8 mouse cellular contexts compared by ENCODE assay signal in genomic region chr13:23760240-23760971, GRCm38 (mm10). TPM values are rescaled to one million over a fixed set of nuclear protein-coding genes. Genes with fewer than 3 reads are reported as not detected.
DNase-seq lines count a peak whose midpoint lies in the region; ATAC-seq and TF ChIP-seq lines count a peak whose summit lies in the region.

No protein-coding gene starts in this region.

- H3K79me2 ChIP-seq in heart, adult 2 months (replicated peaks; ENCODE audit: control insufficient read depth, insufficient read depth, low read length): no peaks in the 10 kb centered on the region

- no peak for TF ChIP-seq CTCF in heart, adult 2 months (IDR thresholded peaks at IDR 0.05)

- 5% methylated on average over 23 of the region's 27 CpGs for WGBS in heart, adult 2 months
- WGBS in hindbrain, embryonic 15.5 days: 2% methylated on average over 22 of the region's 27 CpGs
- 2% methylated on average over 22 of the region's 27 CpGs for WGBS in midbrain, embryonic 13.5 days

- H3K36me3 ChIP-seq in heart, adult 2 months (ENCODE audit: control insufficient read depth, insufficient read depth, low read length): peaks cover 2% of the 10 kb centered on the region
- no peaks in the 10 kb centered on the region for H3K36me3 ChIP-seq in hindbrain, embryonic 15.5 days
- H3K36me3 ChIP-seq in midbrain, embryonic 13.5 days: no peaks in the 10 kb centered on the region

- intact Hi-C loops in heart, adult 2 months (cut with DNase I): loop anchor here (5.0 to 10.0 kb wide), 2 partner anchors 338 to 396 kb away; partner anchors contain the start of genes Abt1 and Zfp322a
- intact Hi-C loops in heart, postnatal 36 days (cut with DNase I): loop anchor here (5.0 to 10.0 kb wide), 2 partner anchors 138 to 396 kb away; partner anchors contain the start of genes Hist1h1e, Hist1h2be and Zfp322a

- DNase-seq in heart, adult 2 months: no peak
- no peak for DNase-seq in heart, postnatal 36 days
- peak; percentile 94 for DNase-seq in 416B (ENCODE audit: low read depth)
- DNase-seq in c-Kit-negative CD71-positive TER-119-positive erythroid progenitor cells, embryonic 14.5 days (ENCODE audit: low read depth, low spot score): peak; percentile 50
- DNase-seq in urinary bladder, postnatal 25 days (ENCODE audit: low spot score): no peak

- TF ChIP-seq EP300 in heart, adult 2 months (IDR thresholded peaks at IDR 0.05; ENCODE audit: insufficient read depth, low read depth, low read length): no peak

- peak overlapping the region; percentile 56 for H3K4me3 ChIP-seq in heart, adult 2 months
- peak overlapping the region; percentile 56 for H3K4me3 ChIP-seq in hindbrain, embryonic 15.5 days
- H3K4me3 ChIP-seq in midbrain, embryonic 13.5 days (replicated peaks): peak overlapping the region; percentile 59

- peak overlapping the region; percentile 59 for H3K27ac ChIP-seq in heart, adult 2 months
- peak overlapping the region; percentile 87 for H3K27ac ChIP-seq in hindbrain, embryonic 15.5 days (replicated peaks)
- peak overlapping the region; percentile 84 for H3K27ac ChIP-seq in midbrain, embryonic 13.5 days

- ATAC-seq in hindbrain, embryonic 15.5 days (ENCODE audit: low FRiP score, low read depth): peak; percentile 21; the same call in 1 of the 2 replicates
- ATAC-seq in midbrain, embryonic 13.5 days: no peak
- ATAC-seq in monocyte, adult 5-6 weeks (replicated peaks; ENCODE audit: insufficient number of reproducible peaks, low FRiP score, low TSS enrichment, poor library complexity, severe bottlenecking): no peak

- peak overlapping the region; percentile 67; the same call in 1 of the 2 replicates for H3K9ac ChIP-seq in heart, adult 2 months (ENCODE audit: low read depth, low read length)
- peak overlapping the region; percentile 50 for H3K9ac ChIP-seq in hindbrain, embryonic 15.5 days
- H3K9ac ChIP-seq in midbrain, embryonic 13.5 days (replicated peaks): peak overlapping the region; percentile 66

- peak overlapping the region; percentile 87 for H3K4me2 ChIP-seq in hindbrain, embryonic 15.5 days
- peak overlapping the region; percentile 87 for H3K4me2 ChIP-seq in midbrain, embryonic 13.5 days (replicated peaks)

- no peaks in the 10 kb centered on the region for H3K27me3 ChIP-seq in heart, adult 2 months (ENCODE audit: control insufficient read depth, insufficient read depth, low read length)
- H3K27me3 ChIP-seq in hindbrain, embryonic 15.5 days: no peaks in the 10 kb centered on the region
- H3K27me3 ChIP-seq in midbrain, embryonic 13.5 days: no peaks in the 10 kb centered on the region

- H3K4me1 ChIP-seq in heart, adult 2 months (ENCODE audit: control insufficient read depth, insufficient read depth, low read length): peaks cover 1% of the 10 kb centered on the region
- H3K4me1 ChIP-seq in hindbrain, embryonic 15.5 days (replicated peaks): peaks cover 37% of the 10 kb centered on the region
- H3K4me1 ChIP-seq in midbrain, embryonic 13.5 days (replicated peaks): peaks cover 35% of the 10 kb centered on the region

- H3K9me3 ChIP-seq in hindbrain, embryonic 15.5 days: no peaks in the 10 kb centered on the region
- no peaks in the 10 kb centered on the region for H3K9me3 ChIP-seq in midbrain, embryonic 13.5 days

- TF ChIP-seq POLR2A in heart, adult 2 months (IDR thresholded peaks at IDR 0.05; ENCODE audit: insufficient read depth, low read depth, low read length): no peak

RNA-seq across cellular contexts. Expression of gene Hist1h4a, which starts 0.6 kb away (rescaled TPM):
- total RNA-seq in heart, adult 2 months (2021): 1 to 10 TPM; 6.2 to 7.2 TPM
- 0.47 TPM in 1 of 2 replicates, not detected in the other for polyA plus RNA-seq in heart, adult 2 months (2012; rRNA removed)
- 10 to 100 TPM; 12.3 to 13.8 TPM for total RNA-seq in heart, postnatal 36 days (2021)
- 0.32 and 0.51 TPM in 2 replicates for polyA plus RNA-seq in hindbrain, embryonic 15.5 days (2015; fragmentation: Nextera tagmentation; extraction: Ambion mirVana)
- polyA plus RNA-seq in midbrain, embryonic 13.5 days (2015; fragmentation: Nextera tagmentation; extraction: Ambion mirVana): 0.44 and 0.57 TPM in 2 replicates
- total RNA-seq in monocyte, adult 5-6 weeks (2017): 43.2 to 186 TPM (median 59.3 TPM) in 3 replicates

RNA-seq across cellular contexts. Expression of gene Hist1h3a, which starts 1.8 kb away (rescaled TPM):
- total RNA-seq in heart, adult 2 months (2021): 1 to 10 TPM; 5.1 to 8.9 TPM
- polyA plus RNA-seq in heart, adult 2 months (2012; rRNA removed): not detected in 2 replicates
- total RNA-seq in heart, postnatal 36 days (2021): 10 to 100 TPM; 16.6 to 17.0 TPM
- 0.35 and 2.4 TPM in 2 replicates for polyA plus RNA-seq in hindbrain, embryonic 15.5 days (2015; fragmentation: Nextera tagmentation; extraction: Ambion mirVana)
- polyA plus RNA-seq in midbrain, embryonic 13.5 days (2015; fragmentation: Nextera tagmentation; extraction: Ambion mirVana): 1.4 and 3.3 TPM in 2 replicates
- total RNA-seq in monocyte, adult 5-6 weeks (2017): 4.6 to 86.2 TPM (median 18.3 TPM) in 3 replicates

RNA-seq across cellular contexts. Expression of gene Hist1h1a, which starts 3.1 kb away (rescaled TPM):
- total RNA-seq in heart, adult 2 months (2021): 1 to 10 TPM; 2.0 to 3.4 TPM
- polyA plus RNA-seq in heart, adult 2 months (2012; rRNA removed): 0.21 and 0.26 TPM in 2 replicates
- 1 to 10 TPM; 7.5 to 8.2 TPM for total RNA-seq in heart, postnatal 36 days (2021)
- polyA plus RNA-seq in hindbrain, embryonic 15.5 days (2015; fragmentation: Nextera tagmentation; extraction: Ambion mirVana): 0.75 and 0.84 TPM in 2 replicates
- polyA plus RNA-seq in midbrain, embryonic 13.5 days (2015; fragmentation: Nextera tagmentation; extraction: Ambion mirVana): 1.6 and 2.2 TPM in 2 replicates
- total RNA-seq in monocyte, adult 5-6 weeks (2017): 55.4 to 86.3 TPM (median 64.8 TPM) in 3 replicates

RNA-seq across cellular contexts. Expression of gene Hist1h4b, which starts 3.6 kb away (rescaled TPM):
- total RNA-seq in heart, adult 2 months (2021): 10 to 100 TPM in 1 of 2 experiments, 1 to 10 TPM in 1; 4.9 to 11.3 TPM
- polyA plus RNA-seq in heart, adult 2 months (2012; rRNA removed): 1.1 TPM in 1 of 2 replicates, not detected in the other
- 10 to 100 TPM; 13.8 to 18.3 TPM for total RNA-seq in heart, postnatal 36 days (2021)
- polyA plus RNA-seq in hindbrain, embryonic 15.5 days (2015; fragmentation: Nextera tagmentation; extraction: Ambion mirVana): 1.1 and 1.9 TPM in 2 replicates
- polyA plus RNA-seq in midbrain, embryonic 13.5 days (2015; fragmentation: Nextera tagmentation; extraction: Ambion mirVana): 4.6 and 5.2 TPM in 2 replicates
- 10.8 to 62.1 TPM (median 12.1 TPM) in 3 replicates for total RNA-seq in monocyte, adult 5-6 weeks (2017)

RNA-seq across cellular contexts. Expression of gene Hist1h3b, which starts 8.3 kb away (rescaled TPM):
- total RNA-seq in heart, adult 2 months (2021): 1 to 10 TPM; 6.4 to 8.0 TPM
- 1.7 TPM in 1 of 2 replicates, not detected in the other for polyA plus RNA-seq in heart, adult 2 months (2012; rRNA removed)
- 10 to 100 TPM; 20.4 to 22.0 TPM for total RNA-seq in heart, postnatal 36 days (2021)
- 1.8 and 3.1 TPM in 2 replicates for polyA plus RNA-seq in hindbrain, embryonic 15.5 days (2015; fragmentation: Nextera tagmentation; extraction: Ambion mirVana)
- 6.3 and 8.7 TPM in 2 replicates for polyA plus RNA-seq in midbrain, embryonic 13.5 days (2015; fragmentation: Nextera tagmentation; extraction: Ambion mirVana)
- 9.7 TPM in 1 of 3 replicates, not detected in the others for total RNA-seq in monocyte, adult 5-6 weeks (2017)

Comparison
In these comparisons a context has a peak if more than half of its experiments do, and no peak if none do; other contexts are left out.
1. DNase-seq: peak in 416B (single experiment) and c-Kit-negative CD71-positive TER-119-positive erythroid progenitor cells, embryonic 14.5 days (single experiment); none in heart, adult 2 months (0 of 2), heart, postnatal 36 days (0 of 2) and urinary bladder, postnatal 25 days (single experiment).
2. Peak in every context shown above with its lines, with median percentiles within 50 percentile points of each other: H3K27ac ChIP-seq, H3K4me3 ChIP-seq and H3K9ac ChIP-seq.